Mouse (Mus musculus): Measurements from ENCODE around the gene Cpn1.
A peak's percentile ranks its signal among the peaks of the same experiment; 100 is the strongest.

The Cpn1 gene

DNA sequence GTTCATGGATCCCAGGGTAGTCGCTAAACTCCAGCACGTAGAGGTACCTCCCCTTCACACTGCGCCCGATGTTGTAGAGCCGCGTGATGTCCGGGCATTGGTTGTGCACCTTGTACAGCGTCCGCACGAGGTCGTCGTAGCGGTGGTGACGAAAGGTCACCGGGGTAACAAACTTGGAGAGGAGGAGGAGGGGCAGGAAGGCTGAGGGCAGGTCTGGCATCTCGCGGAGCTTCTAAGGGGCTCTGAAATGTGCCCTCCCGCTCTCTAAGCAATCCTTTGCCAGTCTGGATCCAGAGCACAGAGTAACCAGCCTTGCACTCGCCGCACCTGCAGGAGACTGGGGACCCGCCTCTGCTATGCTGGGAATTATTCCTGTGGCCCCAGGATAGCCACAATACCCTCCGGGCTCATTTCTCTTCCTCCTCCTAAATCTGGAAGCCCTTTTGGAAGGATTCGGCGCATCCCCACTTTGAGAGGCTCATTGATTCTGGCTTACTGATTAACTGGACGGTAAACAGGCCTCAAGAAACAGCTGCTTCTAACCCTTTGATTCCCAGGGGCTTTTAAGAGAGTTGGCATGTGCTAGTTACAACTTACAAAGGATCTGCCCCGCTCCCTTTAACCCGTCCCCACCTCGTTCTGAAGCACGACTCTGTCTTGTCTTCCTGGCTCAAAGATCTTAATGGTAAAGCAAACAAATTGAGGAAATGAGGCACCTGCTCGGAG lies at the start of gene Cpn1:
TSS of gene Cpn1 (minus strand) at position 488 of the 726 bp plus-strand sequence.
- no peak for DNase-seq (ENCODE audit: low spot score)

GRCm38 (mm10) chr19:44033396-44033795 lies 47.0 kb upstream of the Cpn1 start:
- DNase-seq (ENCODE audit: low spot score): no peak

DNA sequence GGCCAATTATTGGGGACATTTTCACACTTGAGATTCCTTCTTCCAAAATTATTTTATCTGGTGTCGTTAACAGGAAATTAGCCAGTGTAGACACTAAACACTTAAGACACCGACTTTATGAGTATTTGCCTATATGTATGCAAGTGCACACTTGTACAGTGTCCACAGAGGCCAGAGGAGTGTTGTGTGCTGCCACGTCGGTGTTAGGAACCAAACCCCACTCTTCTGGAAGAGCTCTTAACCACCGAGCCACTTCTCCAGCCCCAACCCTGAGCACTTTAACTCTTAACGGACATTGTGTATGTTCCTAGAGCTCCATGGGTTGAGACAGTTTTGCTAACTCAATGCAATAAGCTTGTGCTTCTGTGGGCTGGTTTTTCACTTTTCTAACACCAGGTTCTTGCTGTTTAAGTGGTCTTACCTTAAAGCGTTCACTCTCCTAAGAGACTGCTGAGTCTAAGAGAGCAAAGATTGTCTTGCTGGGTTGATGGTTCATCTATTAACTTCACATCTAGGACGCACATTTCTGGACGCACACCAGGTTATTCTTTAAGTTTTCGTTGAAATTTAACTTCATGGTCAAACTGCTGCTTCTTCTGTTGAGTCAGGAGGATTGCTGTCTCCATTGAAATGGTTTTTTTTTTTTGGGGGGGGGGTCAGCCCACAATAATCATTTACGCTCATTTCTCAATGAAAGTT lies 45.8 kb upstream of the Cpn1 start:
- no peak for DNase-seq (ENCODE audit: low spot score)

DNA sequence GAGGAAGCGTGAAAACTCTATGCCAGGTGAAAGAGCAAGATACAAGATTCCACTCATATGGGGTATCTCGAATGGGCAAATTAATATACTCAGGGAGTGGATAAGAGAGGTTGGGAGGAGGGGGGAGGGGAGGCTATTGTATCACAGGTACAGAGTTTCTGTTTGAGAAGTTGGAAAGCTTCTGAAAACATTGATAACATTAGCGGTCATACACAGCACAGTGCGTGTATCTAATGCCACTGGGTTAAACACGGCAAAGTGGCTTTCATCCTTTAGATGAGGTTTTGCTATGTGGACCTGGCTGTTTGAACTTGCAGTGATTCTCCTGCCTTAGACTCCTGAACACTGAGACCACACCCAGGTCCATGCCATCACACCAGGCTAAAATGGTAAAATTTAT lies 43.7 kb upstream of the Cpn1 start:
- DNase-seq (ENCODE audit: low spot score): no peak

DNA sequence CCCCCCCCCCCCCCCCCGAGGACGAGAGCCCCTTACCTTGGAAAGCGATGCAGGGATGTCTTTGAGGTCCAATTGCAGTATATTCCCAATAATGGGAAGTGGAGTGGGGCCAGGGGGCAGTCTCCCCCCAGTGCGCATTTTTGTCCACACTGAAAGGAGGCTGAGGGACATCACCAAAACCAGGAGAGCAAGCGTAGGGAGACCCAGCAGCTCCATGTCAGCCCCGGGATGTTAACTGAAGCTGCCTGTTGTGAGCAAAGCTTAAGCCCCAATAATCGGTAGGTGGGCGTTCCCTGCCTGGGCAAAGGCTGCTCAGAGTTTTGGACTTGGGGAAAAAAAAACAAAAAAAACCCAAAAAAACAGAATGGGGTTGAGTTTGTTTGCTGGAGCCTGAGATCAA lies 42.6 kb upstream of the Cpn1 start, which contains the start of gene Cyp2c23:
TSS of gene Cyp2c23 (minus strand) at position 237 of the 400 bp plus-strand sequence.
- DNase-seq (ENCODE audit: low spot score): no peak

DNA sequence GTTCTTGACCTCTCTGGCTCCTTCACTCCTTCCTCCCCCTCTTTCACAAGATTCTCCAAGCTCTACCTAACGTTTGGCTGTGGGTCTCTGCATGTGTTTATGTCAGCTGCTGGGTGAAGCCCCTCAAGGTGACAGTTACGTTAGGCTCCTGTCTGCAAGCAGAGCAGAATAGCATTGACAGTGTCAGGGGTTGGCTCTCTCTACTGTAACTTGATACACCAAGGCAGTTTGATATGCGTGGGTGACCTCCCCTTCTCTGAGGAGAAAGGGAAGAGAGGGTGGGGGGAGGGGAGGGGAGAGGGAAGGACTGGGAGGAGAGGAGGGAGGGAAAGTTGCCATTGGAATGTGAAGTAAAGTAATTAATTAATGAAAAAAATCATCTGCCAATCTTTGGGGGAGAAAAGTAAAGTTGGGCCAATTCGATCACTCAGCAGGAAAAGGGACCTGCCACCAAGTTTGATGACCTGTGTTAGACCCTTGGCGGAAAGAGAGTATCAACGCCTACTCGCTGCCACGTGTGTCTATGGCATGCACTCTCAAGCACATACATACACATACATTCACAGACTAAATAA lies 40.7 kb upstream of the Cpn1 start:
- DNase-seq (ENCODE audit: low spot score): no peak

- no peak for DNase-seq (ENCODE audit: low spot score)
Observed at GRCm38 (mm10) chr19:44024921-44025585, 38.7 kb upstream of the Cpn1 start.

DNA sequence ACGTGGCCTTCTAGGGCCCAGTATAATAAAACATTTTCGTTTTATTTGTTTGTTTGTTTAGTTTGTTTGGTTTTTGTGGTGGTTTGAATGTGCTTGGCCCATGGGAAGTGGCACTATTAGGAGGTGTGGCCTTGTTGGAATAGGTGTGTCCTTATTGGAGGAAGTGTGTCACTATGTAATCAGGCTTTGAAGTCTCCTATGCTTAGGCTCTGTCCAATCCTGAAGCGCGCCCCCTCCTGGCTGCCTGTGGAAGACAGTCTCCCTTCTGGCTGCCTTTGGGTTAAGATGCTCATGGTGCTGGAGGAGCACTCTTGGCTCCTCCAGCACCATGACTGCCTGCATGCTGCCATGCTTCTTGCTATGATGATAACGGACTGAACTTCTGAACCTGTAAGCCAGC lies 36.7 kb upstream of the Cpn1 start:
- DNase-seq (ENCODE audit: low spot score): no peak

DNA sequence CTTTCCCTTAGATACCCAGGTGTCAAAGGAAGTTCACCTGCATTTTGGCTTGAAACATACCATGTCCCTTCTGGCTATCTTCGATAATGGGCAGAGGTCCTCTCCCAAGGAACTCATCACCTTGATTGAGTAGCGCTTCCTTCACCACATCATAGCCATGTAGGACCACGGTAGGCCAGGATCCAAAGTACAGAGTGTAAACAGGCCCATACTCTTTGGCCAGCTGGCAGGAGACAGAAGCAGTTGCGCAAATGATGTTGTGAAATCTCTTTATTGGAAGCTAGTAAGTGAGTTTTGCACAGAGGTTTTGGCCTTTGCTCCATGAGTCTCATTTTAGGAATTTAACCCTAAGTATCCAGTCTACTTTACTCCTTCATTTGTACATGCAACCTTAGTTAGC lies 35.1 kb upstream of the Cpn1 start:
- DNase-seq (ENCODE audit: low spot score): peak; percentile 38

DNA sequence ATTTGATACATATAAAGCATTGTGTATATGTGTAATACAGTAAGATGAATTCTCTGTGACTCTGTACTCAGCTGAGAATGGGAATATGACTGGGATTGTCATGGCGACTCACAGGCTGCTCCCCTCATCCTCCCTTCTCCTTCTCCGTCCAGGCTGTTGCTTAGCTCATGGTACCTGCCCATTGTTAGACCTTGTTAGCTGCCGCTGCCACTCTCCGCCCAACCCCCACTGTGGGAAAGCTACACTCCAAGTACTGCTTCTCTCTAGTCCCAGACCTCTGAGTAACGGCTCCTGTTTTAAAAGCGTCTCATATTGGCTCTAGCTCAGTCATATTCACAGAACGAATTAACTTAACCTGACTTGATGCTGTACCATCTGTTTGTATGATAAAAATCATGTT lies 33.4 kb upstream of the Cpn1 start:
- no peak for DNase-seq (ENCODE audit: low spot score)

GRCm38 (mm10) chr19:44013862-44014261 lies 27.5 kb upstream of the Cpn1 start:
- DNase-seq (ENCODE audit: low spot score): no peak

DNA sequence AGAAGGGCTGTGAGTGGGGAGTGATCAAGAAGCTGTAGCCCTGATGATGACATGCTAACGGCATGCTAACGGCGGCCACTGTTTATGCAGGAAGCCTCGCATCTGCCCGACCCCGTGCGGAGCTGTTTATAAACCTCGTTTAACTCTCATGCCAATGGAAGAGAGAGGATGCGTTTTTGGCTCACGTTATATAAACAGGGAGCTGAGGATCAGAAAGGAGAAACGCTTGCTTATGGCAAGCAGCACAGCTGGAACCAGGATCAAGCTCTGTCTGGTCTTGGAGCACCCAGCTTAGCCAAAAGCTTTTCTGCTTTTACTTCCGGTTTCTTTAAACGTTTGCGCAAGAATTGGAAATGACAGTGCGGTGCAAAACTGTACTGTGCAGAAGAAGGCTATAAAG lies 22.4 kb upstream of the Cpn1 start:
- no peak for DNase-seq (ENCODE audit: low spot score)

GRCm38 (mm10) chr19:44007186-44007585 lies 20.8 kb upstream of the Cpn1 start:
- DNase-seq (ENCODE audit: low spot score): no peak

DNA sequence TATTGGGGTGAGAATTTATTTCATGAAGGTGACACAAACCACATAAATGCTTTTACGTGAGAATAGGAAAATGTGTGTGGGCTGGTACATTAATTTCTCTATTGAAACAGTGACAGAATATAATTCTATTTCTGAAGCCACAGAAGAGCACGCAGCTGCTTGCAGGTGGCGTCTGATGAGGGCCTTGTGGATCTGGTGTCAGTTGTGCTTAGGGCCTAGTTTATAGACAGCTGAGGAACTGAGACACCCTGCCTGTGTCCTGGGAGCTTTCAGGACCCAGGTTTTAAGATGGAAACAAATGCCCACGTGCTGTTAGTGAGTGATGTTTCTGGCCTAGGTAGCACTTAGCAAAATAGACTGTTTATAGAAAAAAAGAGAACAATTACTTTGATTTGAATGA lies 18.7 kb upstream of the Cpn1 start:
- DNase-seq (ENCODE audit: low spot score): no peak

- no peak for DNase-seq (ENCODE audit: low spot score)
Observed at GRCm38 (mm10) chr19:44004261-44004660, 17.9 kb upstream of the Cpn1 start.

DNA sequence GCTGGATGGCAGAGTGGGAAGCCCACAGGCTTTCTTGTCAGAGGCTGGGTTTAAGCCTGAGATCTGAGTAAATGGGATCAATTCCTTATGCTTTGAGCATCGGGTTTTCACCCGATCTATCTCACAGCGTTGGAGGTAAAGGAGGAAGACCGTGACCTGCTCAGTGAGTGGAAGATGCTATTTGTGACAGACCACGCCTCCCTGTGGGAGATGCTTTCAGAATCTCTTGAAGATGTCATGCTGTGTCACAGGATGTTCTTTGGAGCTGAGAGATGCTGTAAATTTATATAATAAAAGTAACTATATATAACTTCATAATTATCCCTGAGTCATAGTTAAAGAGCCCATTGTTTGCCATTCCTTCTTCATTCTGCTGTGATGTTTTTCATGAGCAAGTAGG lies 14.4 kb upstream of the Cpn1 start:
- no peak for DNase-seq (ENCODE audit: low spot score)

DNA sequence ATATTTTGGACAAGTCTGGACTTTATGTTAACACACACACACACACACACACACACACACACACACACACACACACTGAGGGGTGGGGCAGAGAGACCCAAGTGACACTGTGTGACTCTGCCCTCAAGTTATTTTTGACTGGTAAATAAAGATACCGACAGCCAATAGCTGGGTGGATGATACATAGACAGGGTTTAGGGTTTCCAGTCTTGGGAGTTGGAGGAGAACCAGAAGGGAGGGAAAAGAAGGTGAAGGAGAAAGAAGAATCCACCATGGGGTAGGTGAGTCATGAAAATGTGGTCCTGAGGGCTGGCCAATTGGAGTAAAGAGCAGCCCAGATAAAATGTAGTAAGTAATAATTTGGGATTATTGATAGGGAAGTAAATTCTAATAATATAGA lies 13.7 kb upstream of the Cpn1 start:
- DNase-seq (ENCODE audit: low spot score): no peak

- no peak for DNase-seq (ENCODE audit: low spot score)
Observed at GRCm38 (mm10) chr19:43998802-43999527, 12.6 kb upstream of the Cpn1 start.

DNA sequence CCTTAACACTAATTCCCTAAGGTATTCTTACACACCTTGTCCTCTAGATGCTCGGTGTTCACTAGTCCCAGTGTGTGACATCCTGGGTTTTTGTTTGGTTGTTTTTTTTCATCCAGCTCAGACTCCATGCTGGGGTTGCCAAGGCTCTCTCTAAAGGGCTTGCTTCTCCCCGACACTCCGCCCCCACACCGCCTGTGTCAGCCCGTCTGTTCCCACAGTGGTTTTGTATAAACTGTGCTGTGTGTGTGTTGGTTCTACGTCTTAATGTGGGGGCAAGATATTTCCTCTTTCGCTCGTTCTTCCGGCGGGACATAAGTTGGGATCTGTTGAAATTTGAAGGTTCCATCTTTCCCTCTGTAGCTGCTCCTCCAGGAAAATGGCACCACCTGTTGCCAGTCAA lies 11.7 kb upstream of the Cpn1 start:
- no peak for DNase-seq (ENCODE audit: low spot score)

DNA sequence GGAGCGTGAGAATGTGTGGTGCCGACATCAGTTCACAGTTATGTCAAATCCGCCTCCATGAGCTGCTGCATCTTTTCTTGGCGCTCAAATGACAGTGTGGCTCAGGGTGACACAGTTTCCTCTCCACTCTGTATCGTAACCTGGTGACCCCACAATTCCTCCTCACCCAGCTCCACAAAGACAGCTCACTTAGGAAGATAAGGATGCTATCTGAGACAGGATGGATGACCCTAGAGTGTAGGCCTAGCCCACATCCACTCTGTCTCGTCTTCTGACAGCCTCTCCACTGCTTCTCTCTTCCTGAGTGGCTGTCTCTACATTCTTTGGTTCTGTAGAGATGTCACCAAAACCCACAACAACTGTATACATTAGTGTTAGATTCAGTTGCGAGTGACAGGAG lies 9.1 kb upstream of the Cpn1 start:
- DNase-seq (ENCODE audit: low spot score): no peak

DNA sequence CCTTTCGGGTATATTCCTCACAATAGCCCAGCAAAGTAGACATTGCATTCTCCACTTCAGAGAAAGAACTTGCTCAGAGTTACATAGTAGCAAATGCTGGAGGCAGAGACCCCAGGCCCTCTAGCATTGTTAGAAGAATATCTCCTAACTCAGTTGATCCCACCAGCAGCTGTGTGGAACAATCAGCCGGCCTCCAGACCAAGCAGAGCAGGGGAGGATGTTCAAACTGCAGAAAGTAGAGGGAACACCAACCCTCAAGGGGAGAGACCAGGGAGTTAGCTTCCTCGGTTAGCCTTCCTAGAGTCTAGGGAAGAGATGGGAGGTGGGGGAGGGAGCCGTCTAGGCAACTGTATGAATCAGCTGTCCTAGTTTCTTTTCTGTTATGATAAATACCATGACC lies 6.1 kb upstream of the Cpn1 start:
- DNase-seq (ENCODE audit: low spot score): no peak

DNA sequence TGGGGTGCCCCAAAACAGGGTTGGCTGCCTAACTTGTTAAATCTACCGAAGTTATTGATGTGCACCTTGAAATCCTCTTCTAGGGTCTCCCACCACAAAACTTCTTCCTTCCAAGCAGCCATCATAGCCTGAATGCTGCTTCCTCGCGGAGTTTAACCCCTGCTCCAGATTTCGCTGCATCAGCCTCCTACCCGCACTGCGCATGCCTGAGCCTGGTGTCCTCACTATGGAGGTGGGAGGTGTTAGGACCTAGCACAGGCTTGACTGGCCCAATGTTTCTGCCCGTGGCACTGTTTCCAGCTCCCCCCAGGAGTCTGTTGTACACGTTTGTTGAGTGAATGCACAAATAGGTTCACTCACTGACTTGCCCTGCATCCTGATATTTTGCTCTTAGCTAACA lies 4.0 kb upstream of the Cpn1 start:
- no peak for DNase-seq (ENCODE audit: low spot score)
